ENCODE assay signal across 16 mouse cellular contexts in genomic region chr11:47129992-47130391, GRCm38 (mm10).
DNase-seq lines count a peak whose midpoint lies in the region; ATAC-seq and TF ChIP-seq lines count a peak whose summit lies in the region.
"Had no signal": no experiment of that assay in that cellular context is flagged by ENCODE, and none has a peak within 500 bp of the region (broad histone marks: within the 10 kb centered on the region; RNA-seq: fewer than 3 reads in every experiment).

No protein-coding gene starts in this region.

- H3K9me3 ChIP-seq in heart, embryonic 10.5 days = no peaks in the 10 kb centered on the region
- no peaks in the 10 kb centered on the region for H3K9me3 ChIP-seq in kidney, embryonic 15.5 days (replicated peaks)
- no peaks in the 10 kb centered on the region for H3K9me3 ChIP-seq in hindbrain, postnatal 0 days (ENCODE audit: low read length)
- H3K9me3 ChIP-seq: embryonic facial prominence, embryonic 10.5 days; limb, embryonic 15.5 days; lung, embryonic 15.5 days had no signal

- no peak overlapping the region for H3K4me2 ChIP-seq in kidney, embryonic 15.5 days
- H3K4me2 ChIP-seq in hindbrain, postnatal 0 days (ENCODE audit: low read depth, low read length) = no peak overlapping the region
- H3K4me2 ChIP-seq: limb, embryonic 15.5 days; lung, embryonic 15.5 days had no signal

- ATAC-seq in kidney, embryonic 15.5 days (replicated peaks; ENCODE audit: low FRiP score) = peak; percentile 77
- no peak for ATAC-seq in hindbrain, postnatal 0 days
- ATAC-seq: activated CD4-positive, CD25-positive, alpha-beta regulatory T cell, adult 4 months; forebrain, postnatal 0 days had no signal

- no peaks in the 10 kb centered on the region for H3K4me1 ChIP-seq in heart, embryonic 10.5 days
- peaks cover 10% of the 10 kb centered on the region for H3K4me1 ChIP-seq in kidney, embryonic 15.5 days
- H3K4me1 ChIP-seq in hindbrain, postnatal 0 days (ENCODE audit: insufficient read depth, low read length) = no peaks in the 10 kb centered on the region
- H3K4me1 ChIP-seq: limb, embryonic 15.5 days; lung, embryonic 15.5 days had no signal

- DNase-seq in heart, adult 11 months = peak; percentile 96
- no peak for DNase-seq in heart, embryonic 10.5 days (ENCODE audit: low spot score)
- DNase-seq in lung, postnatal 14 days = peak; percentile 9
- DNase-seq in lung, postnatal 4 days = no peak
- DNase-seq in hindbrain, postnatal 0 days (ENCODE audit: low spot score) = no peak
- no peak for DNase-seq in left cerebral cortex, postnatal 36 days (ENCODE audit: low spot score in 2 of 2)
- DNase-seq in cerebellum, postnatal 36 days = no peak
- DNase-seq: cerebellum, postnatal 10 days; forebrain, postnatal 0 days; gastrocnemius, postnatal 14 days; thymus, postnatal 25 days had no signal

- no peak overlapping the region for H3K9ac ChIP-seq in kidney, embryonic 15.5 days
- H3K9ac ChIP-seq in hindbrain, postnatal 0 days (replicated peaks; ENCODE audit: low read length) = no peak overlapping the region
- H3K9ac ChIP-seq: forebrain, postnatal 0 days; limb, embryonic 15.5 days; lung, embryonic 15.5 days had no signal

- H3K27ac ChIP-seq in heart, embryonic 10.5 days = no peak overlapping the region
- no peak overlapping the region; the same call in 1 of the 2 replicates for H3K27ac ChIP-seq in kidney, embryonic 15.5 days
- H3K27ac ChIP-seq in hindbrain, postnatal 0 days = no peak overlapping the region
- H3K27ac ChIP-seq: embryonic facial prominence, embryonic 10.5 days; limb, embryonic 15.5 days; lung, embryonic 15.5 days had no signal

- no peaks in the 10 kb centered on the region for H3K36me3 ChIP-seq in heart, embryonic 10.5 days
- no peaks in the 10 kb centered on the region for H3K36me3 ChIP-seq in kidney, embryonic 15.5 days
- H3K36me3 ChIP-seq in hindbrain, postnatal 0 days (ENCODE audit: insufficient read depth, low read length) = no peaks in the 10 kb centered on the region
- H3K36me3 ChIP-seq: embryonic facial prominence, embryonic 10.5 days; limb, embryonic 15.5 days; lung, embryonic 15.5 days had no signal

- intact Hi-C loops in left cerebral cortex, postnatal 36 days (cut with DNase I) = no loop called here

- no peak overlapping the region for H3K4me3 ChIP-seq in heart, embryonic 10.5 days
- no peak overlapping the region for H3K4me3 ChIP-seq in kidney, embryonic 15.5 days (replicated peaks)
- no peak overlapping the region for H3K4me3 ChIP-seq in hindbrain, postnatal 0 days (ENCODE audit: low read length)
- H3K4me3 ChIP-seq: embryonic facial prominence, embryonic 10.5 days; limb, embryonic 15.5 days; lung, embryonic 15.5 days had no signal

- H3K27me3 ChIP-seq in heart, embryonic 10.5 days (ENCODE audit: insufficient read depth, poor library complexity, severe bottlenecking) = no peaks in the 10 kb centered on the region
- no peaks in the 10 kb centered on the region for H3K27me3 ChIP-seq in kidney, embryonic 15.5 days
- no peaks in the 10 kb centered on the region for H3K27me3 ChIP-seq in hindbrain, postnatal 0 days (ENCODE audit: insufficient read depth, low read length)
- H3K27me3 ChIP-seq: limb, embryonic 15.5 days; lung, embryonic 15.5 days had no signal

- WGBS in heart, embryonic 10.5 days = 49% methylated on average over 7 of the region's 7 CpGs
- WGBS in kidney, embryonic 15.5 days = 23% methylated on average over 7 of the region's 7 CpGs
- WGBS in hindbrain, postnatal 0 days = 59% methylated on average over 7 of the region's 7 CpGs

- TF ChIP-seq CTCF in hindbrain, postnatal 0 days (IDR thresholded peaks at IDR 0.05; ENCODE audit: low read depth) = no peak

Comparison
In these comparisons a context has a peak if more than half of its experiments do, and no peak if none do; other contexts are left out.
1. DNase-seq: peak in heart, adult 11 months (single experiment) and lung, postnatal 14 days (single experiment); none in heart, embryonic 10.5 days (single experiment), lung, postnatal 4 days (0 of 2), hindbrain, postnatal 0 days (single experiment), left cerebral cortex, postnatal 36 days (0 of 2) and cerebellum, postnatal 36 days (0 of 2).